Mouse (Mus musculus): Measurements from ENCODE around the gene Fxyd6.
A peak's percentile ranks its signal among the peaks of the same experiment; 100 is the strongest.

Fxyd6 gene

DNA sequence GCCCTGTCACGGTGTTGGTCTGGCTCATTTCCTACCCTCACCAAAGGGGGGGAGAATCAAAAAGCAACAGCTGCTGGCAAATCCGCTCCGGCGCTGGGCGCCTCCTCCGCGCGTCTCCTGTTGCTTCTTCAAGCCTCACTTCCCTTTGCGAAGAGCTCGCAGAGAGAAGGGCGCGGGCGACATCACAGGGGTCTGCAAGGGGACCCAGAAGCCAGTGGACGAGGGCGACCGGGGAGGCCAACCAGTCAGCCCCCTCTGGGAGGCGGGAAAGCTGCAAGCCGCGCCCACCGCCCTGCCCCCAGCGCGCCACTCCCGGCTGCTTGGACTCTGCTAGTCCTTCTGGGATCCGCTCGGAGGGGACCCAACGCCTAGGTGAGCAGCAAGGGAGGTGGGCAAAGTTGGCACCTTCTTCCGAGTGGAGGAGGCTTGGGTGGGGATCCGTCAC lies at the start of gene Fxyd6:
Gene Fxyd6, plus strand, starts transcription at position 69 of the 445 bp plus-strand sequence.
- no peak for DNase-seq (ENCODE audit: low read depth, low spot score)

DNA sequence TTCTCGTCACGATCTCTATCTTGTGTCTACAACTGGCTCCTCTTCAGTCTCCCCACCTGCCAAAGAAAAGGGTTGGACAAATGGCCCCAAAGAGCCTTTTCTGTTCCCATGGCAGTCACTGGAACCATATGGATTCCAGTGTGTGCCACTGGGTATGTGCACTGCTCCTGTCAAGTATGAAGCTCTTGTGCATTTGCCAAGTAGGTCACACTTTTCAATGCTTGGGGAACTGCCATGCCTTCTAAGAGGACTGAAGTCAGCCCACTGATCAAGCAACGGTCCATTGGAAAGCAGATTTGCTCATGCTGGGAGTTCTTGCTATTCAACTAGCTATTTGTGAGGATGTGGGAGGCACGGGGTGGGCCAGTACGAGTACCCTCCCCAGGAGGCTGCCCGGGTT lies 48.5 kb upstream of the Fxyd6 start:
- no peak for DNase-seq (ENCODE audit: low read depth, low spot score)

DNA sequence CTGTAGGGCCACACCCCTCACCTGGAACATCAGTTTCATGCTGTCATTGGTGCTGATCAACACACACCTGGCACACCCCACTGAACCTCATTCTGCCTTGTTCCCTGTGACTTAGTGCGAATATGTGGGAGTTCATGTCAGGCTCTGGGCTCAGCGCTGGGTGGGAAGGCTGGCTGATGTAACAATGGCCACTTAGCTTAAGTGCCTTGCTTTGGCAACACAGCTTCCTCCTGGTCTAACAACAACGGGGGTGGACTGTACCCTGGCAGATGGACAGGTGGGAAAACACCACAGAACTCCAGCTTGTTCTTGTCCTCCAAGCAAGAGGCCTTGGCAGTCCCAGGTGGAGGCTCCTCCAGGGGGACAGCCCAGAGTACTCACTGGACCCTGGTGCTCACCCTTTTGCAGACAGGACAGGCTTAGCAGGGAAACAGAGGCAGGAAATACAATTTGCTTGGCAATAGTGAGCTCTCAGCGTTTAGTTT lies 48.0 kb upstream of the Fxyd6 start:
- DNase-seq (ENCODE audit: low read depth, low spot score) = no peak

DNA sequence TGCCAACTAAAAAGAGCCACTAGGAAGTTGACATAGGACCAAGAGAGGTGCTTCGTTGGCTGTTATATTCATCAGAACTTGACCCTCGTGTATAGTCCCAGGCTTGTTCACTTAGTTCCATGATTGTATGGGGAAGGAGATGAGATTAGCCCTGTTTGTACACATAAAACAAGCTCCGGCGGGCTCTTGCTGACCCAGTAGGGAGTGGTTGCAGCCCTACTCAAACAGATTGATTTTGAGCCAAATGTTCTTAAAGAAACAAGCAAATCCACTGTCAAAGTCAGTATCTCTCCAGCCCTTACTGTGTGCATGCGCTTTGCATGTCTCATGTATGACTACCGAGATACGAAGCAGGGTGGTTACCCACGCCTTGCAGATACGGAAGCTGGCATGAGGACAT lies 43.6 kb upstream of the Fxyd6 start:
- no peak for DNase-seq (ENCODE audit: low read depth, low spot score)

DNA sequence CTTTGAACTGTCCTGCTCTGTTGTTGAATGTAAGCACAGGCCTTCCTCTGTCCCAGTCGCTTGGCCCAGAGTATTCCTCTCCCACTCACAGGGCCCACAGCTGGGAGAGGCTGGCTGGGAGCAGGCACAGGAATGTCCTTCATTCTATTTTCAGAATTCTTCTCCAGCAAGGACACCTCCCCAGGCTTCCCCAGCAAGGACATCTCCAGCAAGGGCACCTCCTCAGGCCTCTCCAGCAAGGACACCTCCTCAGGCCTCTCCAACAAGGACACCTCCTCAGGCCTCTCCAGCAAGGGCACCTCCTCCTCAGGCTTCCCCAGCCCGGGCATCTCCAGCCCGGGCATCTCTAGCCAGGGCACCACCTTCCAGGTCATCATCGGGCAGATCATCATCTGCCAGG lies 41.7 kb upstream of the Fxyd6 start:
- no peak for DNase-seq (ENCODE audit: low read depth, low spot score)

DNA sequence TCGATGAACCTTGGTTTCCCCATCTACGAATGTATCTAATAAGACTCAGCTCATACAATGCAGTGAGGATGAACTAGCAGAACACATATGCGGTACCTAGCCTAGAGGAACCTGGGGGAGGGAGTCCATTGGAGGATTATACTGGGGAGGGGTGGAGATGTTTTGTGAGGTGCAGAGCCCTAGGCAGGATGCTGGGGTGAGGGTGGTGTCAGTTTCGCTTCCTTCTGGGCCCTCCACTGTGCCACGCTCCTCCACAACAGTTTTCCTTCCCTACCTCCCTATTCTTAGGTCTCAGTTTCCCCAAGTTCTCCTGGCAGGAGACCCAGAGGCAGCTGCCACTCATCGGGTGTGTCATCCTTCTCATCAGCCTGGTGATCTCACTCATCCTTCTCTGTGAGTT lies 40.4 kb upstream of the Fxyd6 start:
- no peak for DNase-seq (ENCODE audit: low read depth, low spot score)

DNA sequence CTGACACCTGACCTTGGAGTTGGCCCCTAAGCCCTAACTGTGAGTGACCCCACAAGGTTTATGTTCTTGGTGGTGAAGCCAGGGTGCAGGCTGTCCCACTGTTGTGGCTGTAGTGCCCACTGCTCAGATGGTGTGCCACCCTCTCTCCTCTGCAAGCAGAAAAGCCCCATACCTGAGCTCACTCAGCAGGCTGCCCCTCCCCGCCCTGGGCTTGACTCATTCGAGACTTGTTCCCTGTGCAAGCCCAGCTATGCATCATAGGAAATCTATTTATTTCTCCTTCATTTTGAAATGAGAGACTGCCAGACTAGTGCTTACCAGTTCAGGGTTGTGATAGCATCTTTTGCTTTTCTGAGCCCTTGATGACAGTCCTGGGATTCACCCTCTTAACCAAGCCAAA lies 32.6 kb upstream of the Fxyd6 start:
- no peak for DNase-seq (ENCODE audit: low read depth, low spot score)

DNA sequence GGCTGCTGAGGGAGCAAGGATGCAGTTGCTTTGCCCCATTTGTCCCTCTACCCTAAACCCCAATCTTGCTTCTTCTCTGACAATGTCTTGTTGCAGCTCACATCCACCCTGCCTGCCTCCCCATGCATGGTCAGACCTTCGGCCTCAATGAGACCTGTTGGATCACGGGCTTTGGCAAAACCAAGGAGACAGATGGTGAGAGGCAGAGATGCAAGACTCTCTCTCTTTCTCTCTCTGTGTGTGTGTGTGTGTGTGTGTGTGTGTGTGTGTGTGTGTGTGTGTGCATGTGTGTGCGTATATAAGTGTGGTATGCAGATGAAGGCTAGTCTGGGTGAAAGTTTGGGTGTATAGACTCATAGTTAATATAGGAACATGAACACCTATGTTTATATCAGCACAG lies 26.9 kb upstream of the Fxyd6 start:
- DNase-seq (ENCODE audit: low read depth, low spot score) = no peak

DNA sequence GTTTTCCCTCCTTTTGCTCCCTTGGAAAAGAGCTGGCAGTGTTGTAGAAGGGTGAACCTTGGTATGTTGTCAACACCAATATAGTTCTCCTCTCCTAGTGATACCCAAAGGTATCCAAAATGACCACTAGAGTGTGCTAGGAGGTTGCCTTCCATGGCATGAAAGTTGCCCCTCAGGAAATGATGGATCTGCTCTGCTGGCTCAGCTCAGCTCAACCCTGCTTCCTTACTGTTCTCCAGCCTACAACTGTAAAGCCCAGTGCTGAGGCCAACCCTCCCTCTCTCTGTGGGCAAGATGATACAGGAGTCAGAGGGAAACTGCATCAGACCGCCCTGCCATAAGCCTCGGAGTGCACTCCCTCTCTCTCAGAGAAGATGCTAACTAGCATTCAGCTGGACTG lies 24.5 kb upstream of the Fxyd6 start:
- peak; percentile 25 for DNase-seq (ENCODE audit: low read depth, low spot score)

DNA sequence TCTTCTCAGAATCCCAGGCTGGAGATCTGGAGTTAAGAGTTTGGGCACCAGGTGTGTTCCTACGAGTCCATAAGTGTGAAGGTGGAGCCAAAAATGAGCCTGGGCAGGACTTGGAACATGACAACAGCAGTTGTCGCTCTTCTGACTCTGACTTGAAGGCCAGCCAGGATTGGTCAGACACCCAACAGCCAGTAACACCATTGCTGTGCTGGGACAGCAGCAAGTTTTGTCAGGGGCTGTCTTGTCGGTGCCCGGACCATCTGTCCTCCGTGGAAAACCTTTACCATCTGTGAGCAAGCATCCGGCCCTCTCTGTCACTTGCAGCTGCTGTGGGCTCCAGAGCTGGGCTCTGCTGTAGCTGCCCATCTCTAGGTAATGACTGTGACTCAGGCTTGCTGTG lies 23.7 kb upstream of the Fxyd6 start:
- no peak for DNase-seq (ENCODE audit: low read depth, low spot score)

DNA sequence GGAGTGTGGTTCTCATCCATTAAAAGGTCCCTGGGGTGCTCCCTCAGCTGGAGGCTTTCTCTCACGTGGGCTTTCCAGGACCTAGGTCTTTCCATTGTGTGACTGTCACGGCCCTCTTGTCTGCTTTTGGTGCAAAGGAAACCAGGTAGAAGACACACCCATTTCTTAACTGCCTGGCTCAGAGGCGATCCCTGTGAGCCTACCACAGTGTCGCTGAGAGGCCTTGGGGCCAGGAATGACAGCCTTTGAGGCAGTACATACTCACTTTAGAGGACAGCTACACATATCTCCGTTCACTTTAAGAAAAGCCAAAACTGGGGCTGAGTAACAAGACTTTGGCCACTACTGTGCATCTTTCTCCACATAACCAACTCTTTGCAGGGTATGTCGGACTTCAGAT lies 21.4 kb upstream of the Fxyd6 start:
- no peak for DNase-seq (ENCODE audit: low read depth, low spot score)

DNA sequence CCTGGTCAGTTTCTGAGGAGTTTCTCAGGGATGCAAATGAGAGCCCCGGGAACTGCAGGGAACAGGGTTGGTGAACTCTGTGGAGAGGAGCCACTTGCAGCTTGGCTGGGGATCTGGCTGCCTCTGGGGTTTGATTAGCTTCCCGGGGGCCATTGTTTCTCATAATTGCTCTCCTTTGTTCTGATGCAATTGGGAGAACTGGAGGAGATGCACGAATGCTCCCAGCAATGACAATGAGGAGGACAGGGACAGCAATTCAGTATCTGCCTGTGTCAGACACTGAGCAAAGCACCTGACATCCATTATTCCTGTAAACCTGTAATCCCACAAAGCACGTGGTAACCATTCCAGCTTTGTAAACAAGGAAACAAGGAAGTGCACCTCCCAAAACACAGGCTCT lies 20.8 kb upstream of the Fxyd6 start:
- no peak for DNase-seq (ENCODE audit: low read depth, low spot score)

DNA sequence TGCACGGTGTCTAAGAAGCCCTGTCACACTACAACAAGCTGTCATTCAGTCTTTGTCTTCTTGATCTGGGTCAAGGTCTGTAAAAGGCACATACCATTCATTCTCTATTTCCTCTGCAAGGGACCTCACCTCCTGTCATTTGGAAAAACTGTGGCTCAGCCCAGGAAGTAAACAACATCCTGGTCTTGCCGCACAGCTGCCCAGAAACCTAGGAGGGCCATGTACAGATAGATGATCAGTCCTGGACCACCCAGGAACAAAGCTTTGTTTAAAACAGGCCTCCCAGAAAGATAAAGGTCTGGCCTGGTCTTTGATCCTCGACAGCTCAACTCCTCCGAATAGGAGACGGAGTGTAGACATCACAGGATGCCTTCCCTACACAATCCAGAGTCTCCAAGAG lies 20.1 kb upstream of the Fxyd6 start:
- DNase-seq (ENCODE audit: low read depth, low spot score) = no peak

DNA sequence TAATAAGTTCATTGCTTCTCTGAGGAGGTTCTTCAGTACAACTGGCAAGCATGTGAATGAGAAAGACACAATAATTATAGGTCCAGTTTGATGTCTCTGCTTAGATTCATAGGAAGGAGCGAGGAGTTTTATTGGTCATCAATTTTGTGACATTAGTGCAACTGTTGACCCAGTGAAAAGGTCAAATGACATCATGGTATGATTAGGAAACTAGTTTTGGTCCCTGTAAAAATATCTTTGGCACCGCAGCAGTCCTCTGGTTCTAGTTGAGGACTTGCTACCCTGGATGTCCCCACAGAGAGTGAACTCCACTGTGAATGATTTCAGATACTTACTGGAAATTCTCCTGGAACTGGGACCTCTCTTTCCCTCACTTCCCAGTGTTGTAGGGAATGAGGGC lies 14.8 kb upstream of the Fxyd6 start:
- DNase-seq (ENCODE audit: low read depth, low spot score) = no peak

DNA sequence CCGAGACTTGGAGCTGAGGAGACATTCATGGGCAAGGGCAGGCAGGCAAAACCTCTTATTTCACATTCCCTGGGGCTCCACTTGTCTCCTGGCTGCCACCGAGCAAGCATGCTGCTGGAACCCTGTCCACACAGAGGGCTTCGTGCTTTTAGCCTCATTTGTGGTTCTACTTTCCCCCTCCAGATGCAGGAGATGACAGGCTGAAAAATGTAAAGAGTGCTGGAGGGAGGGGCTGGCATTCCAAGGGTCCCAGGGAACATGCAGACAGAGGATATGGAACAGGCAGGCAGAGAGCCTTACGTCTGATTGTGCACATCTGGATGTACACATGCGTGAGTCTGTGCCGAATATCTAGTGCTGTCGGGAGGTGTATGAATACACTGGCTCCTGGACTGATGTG lies 11.6 kb upstream of the Fxyd6 start:
- DNase-seq (ENCODE audit: low read depth, low spot score) = no peak

DNA sequence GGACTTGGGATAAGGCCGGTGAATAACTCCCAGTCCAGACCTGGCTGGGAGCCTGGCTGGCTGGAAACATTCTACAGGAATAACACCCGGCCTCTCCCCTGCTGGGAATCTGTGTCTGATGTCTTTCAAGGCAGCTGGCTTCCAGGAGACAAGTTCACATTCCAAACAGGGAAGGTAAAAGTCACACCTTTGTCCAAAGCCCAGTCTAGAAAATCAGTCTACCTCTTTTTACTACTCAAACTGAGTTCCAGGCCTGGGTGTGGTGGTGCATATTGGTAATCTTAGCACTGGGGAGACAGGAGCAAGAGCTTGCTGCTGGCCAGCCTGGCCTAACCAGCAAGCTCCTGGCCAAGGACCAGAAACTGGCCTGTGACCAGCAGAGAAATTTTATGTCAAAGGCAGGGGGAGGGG lies 7.9 kb upstream of the Fxyd6 start:
- no peak for DNase-seq (ENCODE audit: low read depth, low spot score)

DNA sequence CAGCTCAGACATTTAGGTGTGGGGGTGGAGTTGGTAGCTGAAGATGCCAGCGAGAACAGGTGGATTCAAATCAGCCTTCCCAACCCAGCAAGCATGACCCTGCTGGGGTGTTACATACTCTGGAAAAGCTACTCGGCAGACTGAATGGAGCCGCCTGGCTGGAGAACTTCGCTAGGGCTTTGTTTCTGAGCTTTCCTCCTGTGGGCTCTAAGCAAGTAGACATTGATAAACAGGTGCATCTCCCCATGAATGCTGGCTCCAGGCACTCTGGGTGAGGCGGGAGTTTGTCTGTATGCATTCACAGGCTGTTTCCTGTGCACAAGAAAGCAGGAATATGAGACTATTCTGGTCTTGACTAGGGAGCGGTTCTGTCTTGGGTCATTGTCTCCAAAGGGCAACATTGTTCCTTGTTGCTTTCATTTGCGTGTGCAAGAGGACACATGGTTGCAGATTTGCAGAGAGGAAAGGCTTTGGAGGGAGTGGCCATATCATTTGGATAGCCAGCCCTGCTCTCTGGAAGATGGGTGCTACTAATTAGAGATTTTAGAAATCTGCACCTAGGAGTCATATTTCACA lies 6.3 kb upstream of the Fxyd6 start:
- DNase-seq (ENCODE audit: low read depth, low spot score) = no peak

DNA sequence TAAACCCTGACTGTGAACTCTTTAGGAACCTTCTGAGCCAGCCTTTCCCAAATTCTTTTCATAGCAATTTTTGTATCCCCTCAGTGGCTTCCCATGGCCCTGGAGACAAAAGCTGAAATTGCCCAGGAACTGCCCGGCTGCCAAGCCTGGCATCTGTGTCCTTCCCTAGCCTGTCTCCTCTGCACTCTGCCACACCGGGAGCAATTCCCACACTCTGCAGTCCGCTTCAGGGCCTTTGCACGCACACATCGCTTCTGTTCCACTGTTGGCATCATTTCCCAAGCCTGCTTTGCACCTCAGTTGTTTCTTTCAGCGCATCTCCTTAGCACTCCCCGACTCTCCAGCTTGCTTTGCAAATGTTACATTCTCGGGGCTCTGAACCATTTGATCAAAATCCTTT lies 2.3 kb upstream of the Fxyd6 start:
- DNase-seq (ENCODE audit: low read depth, low spot score) = no peak

DNA sequence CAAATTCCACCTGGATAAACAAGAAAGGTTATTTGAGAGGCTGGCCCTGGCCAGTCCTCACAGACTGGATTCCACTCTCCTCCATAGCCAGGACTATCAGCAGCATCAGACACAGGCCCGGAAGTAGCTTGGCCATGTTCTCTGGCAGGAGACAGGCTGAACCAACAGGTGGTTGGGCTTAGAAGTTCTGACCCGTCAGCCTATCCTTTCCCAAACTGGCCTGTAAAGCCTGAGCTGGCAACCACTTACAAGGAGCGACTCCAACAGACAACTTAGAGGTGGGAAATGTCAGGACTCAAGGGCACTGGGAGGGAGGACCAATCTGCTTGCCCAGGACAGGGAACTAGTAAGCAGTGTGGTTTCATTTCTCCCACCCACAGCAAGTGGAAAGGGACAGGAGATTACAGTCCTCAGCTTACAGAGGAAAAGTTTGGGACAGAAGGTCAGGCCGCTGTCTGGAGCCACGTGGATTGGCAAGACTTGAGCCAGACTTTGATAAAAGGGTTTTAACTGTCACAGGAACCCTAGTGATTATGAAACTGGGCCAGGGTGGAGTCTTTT lies 1.6 kb upstream of the Fxyd6 start:
- peak; percentile 84 for DNase-seq (ENCODE audit: low read depth, low spot score)

DNA sequence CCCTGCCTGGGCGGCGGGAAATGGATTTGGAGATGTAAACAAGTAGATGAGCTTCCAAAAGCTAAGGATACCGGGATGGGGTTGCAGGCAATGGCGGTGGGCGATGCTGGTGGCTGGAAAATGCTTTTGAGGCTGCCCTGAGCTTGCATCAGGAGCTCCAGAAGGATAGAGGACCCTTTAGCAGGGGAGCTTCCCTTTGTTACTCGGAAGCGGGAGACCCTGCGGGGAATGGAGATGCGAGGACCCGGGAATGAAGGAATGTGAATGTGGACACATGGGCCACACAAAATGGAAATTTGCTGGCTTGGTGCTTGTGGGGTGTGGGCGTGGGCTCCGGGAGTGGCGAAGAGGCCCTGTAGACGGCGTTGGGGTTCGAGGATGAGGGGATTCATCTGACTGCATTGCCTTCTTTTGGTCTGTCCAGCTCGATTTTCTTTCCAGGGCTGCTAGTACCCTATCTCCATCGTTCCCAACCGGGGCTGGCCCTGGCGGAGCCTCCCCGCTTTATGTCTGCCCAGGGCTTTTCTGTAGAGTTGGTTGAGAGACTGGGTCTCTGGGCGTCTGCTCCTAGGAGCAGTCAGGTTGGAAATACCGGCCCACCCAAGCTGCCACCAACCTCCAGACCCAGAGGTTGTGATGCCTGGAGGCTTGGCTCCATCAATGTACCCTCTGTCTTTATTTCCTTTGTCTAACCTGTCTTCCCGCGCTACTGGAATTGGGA lies 791 bp downstream of the Fxyd6 start:
- no peak for DNase-seq (ENCODE audit: low read depth, low spot score)

DNA sequence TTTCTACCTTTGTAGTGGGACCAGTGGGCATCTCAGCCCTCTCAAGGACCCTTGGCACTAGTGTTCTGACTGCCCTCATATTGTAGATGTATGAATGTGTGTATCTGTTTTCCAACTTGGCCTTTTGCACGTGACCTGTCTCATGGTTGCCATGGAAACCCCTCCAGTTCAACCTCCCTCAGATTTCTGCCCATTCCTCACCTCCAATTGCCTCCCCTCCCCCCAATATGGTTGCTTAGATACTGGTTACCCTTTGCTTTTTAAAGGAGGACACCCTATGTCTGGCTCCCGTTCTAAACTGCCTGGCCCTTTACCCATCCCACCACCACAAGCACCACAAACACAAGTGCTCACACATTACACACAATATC lies 1.3 kb downstream of the Fxyd6 start:
- no peak for DNase-seq (ENCODE audit: low read depth, low spot score)

DNA sequence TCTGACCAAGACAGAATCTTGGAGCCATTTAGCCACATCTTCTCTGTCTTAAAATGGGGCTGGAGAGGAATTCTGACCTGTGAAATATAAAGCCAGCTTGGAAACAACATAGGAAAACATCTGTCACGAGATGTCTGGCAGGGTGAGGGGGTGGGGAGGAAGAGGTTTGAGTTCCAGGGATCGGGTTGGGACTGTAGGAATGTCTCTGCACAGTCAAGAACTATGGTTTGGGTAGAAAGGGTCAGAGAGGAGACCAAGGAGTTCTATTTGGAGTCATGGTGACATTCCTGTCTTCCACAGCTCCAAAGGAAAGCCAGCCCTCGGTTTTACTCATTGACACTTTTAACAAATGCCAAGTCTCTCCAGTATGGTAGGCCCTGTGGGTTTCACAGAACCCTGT lies 3.9 kb downstream of the Fxyd6 start:
- DNase-seq (ENCODE audit: low read depth, low spot score) = no peak

DNA sequence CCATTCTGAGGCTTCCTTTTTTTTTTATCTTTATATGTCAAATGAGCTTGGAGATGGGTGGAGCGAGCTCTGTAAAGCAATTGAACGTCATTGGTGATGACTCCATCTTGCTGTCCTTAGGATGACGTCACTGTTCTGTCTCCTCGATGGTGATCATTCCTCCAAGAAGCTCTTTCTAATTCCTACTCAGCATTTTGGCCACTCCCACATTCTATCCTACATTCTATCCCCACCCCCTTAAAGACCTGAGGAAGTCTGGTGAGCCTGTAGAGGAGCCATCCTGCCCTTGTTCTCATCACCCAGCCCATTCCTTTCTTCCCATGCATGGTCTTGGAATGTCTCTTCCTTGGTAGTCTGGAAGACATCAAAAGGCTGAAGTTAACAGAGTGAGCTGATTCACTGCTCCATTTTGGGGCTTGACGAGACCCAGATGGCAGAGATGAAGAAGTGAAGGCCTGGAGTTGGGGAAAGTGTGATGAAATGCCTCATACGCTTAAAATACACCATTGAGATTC lies 5.1 kb downstream of the Fxyd6 start:
- DNase-seq (ENCODE audit: low read depth, low spot score) = no peak

Data from skeletal muscle tissue, adult 2 months (tissue).